Mouse (Mus musculus) midbrain, embryonic 14.5 days (tissue): ENCODE data around the gene Tfeb. TPM values are rescaled to one million over a fixed set of nuclear protein-coding genes. Genes with fewer than 3 reads are reported as not detected.

Experiments used
- ATAC-seq: fragments of 200-750 bp; cut with Nextera tagmentation; 2 replicates; pipeline ENCODE4 v1.8.0; 2017; ENCODE audit warnings: moderate number of reproducible peaks, moderate library complexity; ENCODE audit not compliant: low FRiP score, low TSS enrichment
- DNase-seq: peaks from one replicate; pipeline ENCODE4 v3.0.0-alpha.2; 2015
- H3K27ac ChIP-seq: fragments of 300-500 bp; sonication (generic); replicated peaks from 2 replicates; pipeline ENCODE4 v1.5.1; 2014; ENCODE audit warnings: mild to moderate bottlenecking, low read depth, low read length, moderate library complexity
- H3K27me3 ChIP-seq: fragments of 300-500 bp; sonication (generic); 2 replicates; pipeline ENCODE4 v1.6.1; 2014; ENCODE audit warnings: low read length, control low read depth, mixed read lengths; ENCODE audit not compliant: control insufficient read depth, insufficient read depth
- H3K36me3 ChIP-seq: fragments of 300-500 bp; sonication (generic); 2 replicates; pipeline ENCODE4 v1.6.1; 2014; ENCODE audit warnings: low read length, control low read depth; ENCODE audit not compliant: control insufficient read depth, insufficient read depth
- H3K4me1 ChIP-seq: fragments of 300-500 bp; sonication (generic); 2 replicates; pipeline ENCODE4 v1.6.1; 2014; ENCODE audit warnings: mild to moderate bottlenecking, antibody characterized with exemption, low read length, control low read depth; ENCODE audit not compliant: control insufficient read depth, insufficient read depth
- H3K4me2 ChIP-seq: fragments of 300-500 bp; sonication (generic); 2 replicates; pipeline ENCODE4 v1.6.1; 2014; ENCODE audit warnings: mild to moderate bottlenecking, low read length, moderate library complexity
- H3K4me3 ChIP-seq: fragments of 300-500 bp; sonication (generic); replicated peaks from 2 replicates; pipeline ENCODE4 v1.5.1; 2014; ENCODE audit warnings: low read depth, low read length
- H3K9ac ChIP-seq: fragments of 300-500 bp; sonication (generic); replicated peaks from 2 replicates; pipeline ENCODE4 v1.6.1; 2014; ENCODE audit warnings: mild to moderate bottlenecking, low read length, moderate library complexity
- H3K9me3 ChIP-seq: fragments of 300-500 bp; sonication (generic); 2 replicates; pipeline ENCODE4 v1.6.1; 2016; ENCODE audit warnings: low read length, control low read depth, mixed read lengths; ENCODE audit not compliant: control insufficient read depth
- WGBS: fragments of 180-500 bp; shearing (Covaris S2); extraction: QIAGEN DNeasy Blood & Tissue Kit; methylation state at CpG from one replicate; pipeline ENCODE4 v1.1.7; 2014; 5-methylcytosine and 5-hydroxymethylcytosine counted together
- polyA plus RNA-seq: library from polyadenylated mRNA; unstranded; fragments of >200 nt; fragmentation: Nextera tagmentation; extraction: Ambion mirVana; gene quantifications from 2 replicates; pipeline ENCODE4 v1.2.1, GENCODE M21; 2014

Gene Tfeb
- polyA plus RNA-seq, 1 experiment from 2014 or later = 2.7 TPM

- 45% methylated on average over 24 of the region's 24 CpGs for WGBS
Measured at GRCm38 (mm10) chr17:47730633-47731575, 5.9 kb upstream of the Tfeb start.

GRCm38 (mm10) chr17:47735553-47736100 is 1.2 kb upstream of the Tfeb start:
- Histone ChIP-seq H3K4me1 (peaks cover 13% of the 10 kb centered on the region), H3K27me3 (peaks cover 23% of the 10 kb centered on the region), H3K9me3 (no peaks in the 10 kb centered on the region), H3K9ac (no peak overlapping the region), H3K27ac (no peak overlapping the region), H3K36me3 (no peaks in the 10 kb centered on the region), H3K4me3 (no peak overlapping the region), H3K4me2 (no peak overlapping the region)
- 75% methylated on average over 14 of the region's 14 CpGs for WGBS
- no peak for ATAC-seq
- no peak for DNase-seq

More at GRCm38 (mm10) chr17:47730633-47731575, 5.9 kb upstream of the Tfeb start:
- no peak overlapping the region for H3K9ac ChIP-seq
- no peak overlapping the region for H3K4me3 ChIP-seq
- DNase-seq (no peak), ATAC-seq (no peak)
- H3K27me3 ChIP-seq = no peaks in the 10 kb centered on the region
- no peaks in the 10 kb centered on the region for H3K36me3 ChIP-seq
- no peaks in the 10 kb centered on the region for H3K9me3 ChIP-seq
- no peak overlapping the region for H3K27ac ChIP-seq
- no peak overlapping the region for H3K4me2 ChIP-seq
- no peaks in the 10 kb centered on the region for H3K4me1 ChIP-seq

GRCm38 (mm10) chr17:47737271-47738065 is 638 bp downstream of the Tfeb start:
- under 1% methylated on average over 57 of the region's 60 CpGs for WGBS
- Histone ChIP-seq H3K27me3 (peaks cover 23% of the 10 kb centered on the region), H3K4me2 (peak overlapping the region; percentile 95), H3K4me1 (peaks cover 13% of the 10 kb centered on the region), H3K4me3 (peak overlapping the region; percentile 56), H3K36me3 (no peaks in the 10 kb centered on the region), H3K9me3 (no peaks in the 10 kb centered on the region), H3K9ac (peak overlapping the region; percentile 50), H3K27ac (no peak overlapping the region)
- peak; percentile 73 for ATAC-seq
- DNase-seq = peak; percentile 63

- Histone ChIP-seq H3K36me3 (no peaks in the 10 kb centered on the region), H3K4me3 (peak overlapping the region; percentile 56), H3K27me3 (peaks cover 23% of the 10 kb centered on the region), H3K4me1 (peaks cover 13% of the 10 kb centered on the region), H3K9ac (peak overlapping the region; percentile 50), H3K4me2 (peak overlapping the region; percentile 95), H3K27ac (no peak overlapping the region), H3K9me3 (no peaks in the 10 kb centered on the region)
- under 1% methylated on average over 53 of the region's 61 CpGs for WGBS
- ATAC-seq (peak; percentile 29), DNase-seq (peak; percentile 51)
Measured at GRCm38 (mm10) chr17:47738066-47738878, 1.4 kb downstream of the Tfeb start.

DNA sequence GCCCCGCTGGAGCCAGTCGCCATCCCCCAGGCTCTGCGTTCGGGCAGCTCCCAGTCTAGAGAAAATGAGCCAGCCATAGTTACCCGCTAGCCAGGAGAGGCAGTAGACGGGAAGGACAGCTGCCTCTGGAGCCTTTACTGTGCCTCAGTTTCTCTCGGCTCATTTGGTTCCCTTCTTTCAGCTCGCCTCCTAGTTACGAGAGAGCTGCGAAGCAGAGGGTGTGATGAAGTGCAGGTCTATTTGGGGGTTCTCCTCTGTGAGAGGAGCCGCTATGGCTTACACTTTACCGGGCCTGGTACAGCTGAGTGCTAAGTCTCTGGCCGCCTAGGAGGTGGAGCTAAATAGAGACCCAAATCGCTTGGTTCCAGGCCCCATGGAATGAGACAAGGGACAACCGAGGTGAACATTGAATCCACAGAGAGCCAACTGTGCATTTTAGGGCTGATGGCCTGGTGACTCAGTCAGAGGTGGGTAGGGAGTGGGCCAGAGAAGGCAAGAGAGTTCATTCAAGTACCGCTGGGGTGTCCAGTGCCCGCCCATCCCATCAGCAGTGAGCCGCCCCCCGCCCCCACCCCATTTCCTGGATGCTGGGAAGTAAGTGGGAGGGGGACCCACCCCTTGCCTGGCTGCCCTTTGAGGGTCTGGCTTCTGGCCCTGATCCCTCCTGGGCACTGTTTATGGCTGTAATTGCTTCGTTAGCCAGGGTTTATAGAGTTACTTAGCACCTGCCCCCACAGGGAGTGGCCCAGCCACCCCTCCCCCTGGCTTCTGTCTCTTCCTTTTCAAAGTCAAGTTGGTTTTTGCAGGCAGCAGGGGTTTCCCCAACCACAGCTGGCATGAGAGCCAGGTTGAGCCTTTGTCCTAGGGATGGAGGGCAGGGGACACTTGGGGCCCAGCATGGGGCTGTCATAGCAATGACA is 2.3 kb downstream of the Tfeb start:
- no peak overlapping the region for H3K27ac ChIP-seq
- ATAC-seq (no peak), DNase-seq (no peak)
- WGBS = 4% methylated on average over 20 of the region's 20 CpGs
- peak overlapping the region; percentile 95 for H3K4me2 ChIP-seq
- H3K9me3 ChIP-seq = no peaks in the 10 kb centered on the region
- peak overlapping the region; percentile 56 for H3K4me3 ChIP-seq
- H3K9ac ChIP-seq = peak overlapping the region; percentile 23; the same call in 1 of the 2 replicates
- peaks cover 23% of the 10 kb centered on the region for H3K27me3 ChIP-seq
- peaks cover 13% of the 10 kb centered on the region for H3K4me1 ChIP-seq
- no peaks in the 10 kb centered on the region for H3K36me3 ChIP-seq

- DNase-seq = no peak
- Histone ChIP-seq H3K27ac (no peak overlapping the region), H3K4me1 (peaks cover 13% of the 10 kb centered on the region), H3K4me2 (no peak overlapping the region), H3K9me3 (no peaks in the 10 kb centered on the region), H3K36me3 (no peaks in the 10 kb centered on the region), H3K27me3 (peaks cover 23% of the 10 kb centered on the region), H3K9ac (no peak overlapping the region), H3K4me3 (no peak overlapping the region)
- WGBS = 66% methylated on average over 2 of the region's 2 CpGs
- ATAC-seq = no peak
Measured at GRCm38 (mm10) chr17:47740186-47740585, 3.4 kb downstream of the Tfeb start.

DNA sequence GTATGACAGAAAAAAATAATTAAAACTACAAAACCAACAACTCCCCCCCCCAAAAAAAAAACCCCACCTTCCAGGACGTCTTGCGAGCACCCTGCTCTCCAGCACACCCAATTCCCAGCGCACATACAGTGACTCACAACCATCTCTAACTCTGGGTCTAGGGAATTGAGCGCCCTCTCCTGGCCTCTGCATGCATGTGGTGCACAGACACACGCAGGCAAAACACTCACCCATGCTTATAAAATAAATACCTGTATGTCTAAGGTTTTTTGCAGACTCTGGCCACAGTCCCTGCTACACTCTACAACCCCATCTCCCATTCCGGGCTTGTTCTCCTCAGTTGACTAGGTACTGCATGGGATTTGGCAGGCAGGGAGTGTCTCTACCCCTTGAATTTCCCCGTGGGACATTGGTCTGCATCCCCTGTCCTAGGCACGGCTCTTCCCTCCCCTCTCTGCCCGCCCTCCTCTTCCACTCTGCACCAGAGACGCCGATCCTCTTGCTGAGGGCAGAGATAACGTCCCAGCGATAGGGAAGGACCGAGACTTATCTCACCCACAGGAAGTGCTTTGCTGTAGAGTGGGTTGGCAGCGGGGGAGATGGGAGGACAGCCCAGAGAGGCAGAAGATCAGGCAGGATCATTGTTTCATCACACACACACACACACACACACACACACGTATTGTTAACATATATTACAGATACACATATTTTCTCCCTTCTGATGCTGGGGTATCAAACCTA is 6.3 kb downstream of the Tfeb start:
- Histone ChIP-seq H3K36me3 (no peaks in the 10 kb centered on the region), H3K9ac (no peak overlapping the region), H3K4me1 (peaks cover 4% of the 10 kb centered on the region), H3K27ac (no peak overlapping the region), H3K4me2 (no peak overlapping the region), H3K4me3 (no peak overlapping the region), H3K27me3 (peaks cover 10% of the 10 kb centered on the region), H3K9me3 (no peaks in the 10 kb centered on the region)
- DNase-seq = no peak
- ATAC-seq = no peak
- 48% methylated on average over 16 of the region's 16 CpGs for WGBS
